Mouse (Mus musculus) brain, adult 2 months (tissue): ENCODE measurements at regions not wholly inside any gene's neighbourhood (a gene's known extent, or its start where the extent isn't known, plus 50 kb on each side); places are given as distances from the start of the nearest gene placed in this dataset.

ENCODE experiments used
- DNase-seq: peaks from one replicate; pipeline ENCODE4 v3.0.0; 2011; ENCODE audit warnings: low read depth, low spot score

DNA sequence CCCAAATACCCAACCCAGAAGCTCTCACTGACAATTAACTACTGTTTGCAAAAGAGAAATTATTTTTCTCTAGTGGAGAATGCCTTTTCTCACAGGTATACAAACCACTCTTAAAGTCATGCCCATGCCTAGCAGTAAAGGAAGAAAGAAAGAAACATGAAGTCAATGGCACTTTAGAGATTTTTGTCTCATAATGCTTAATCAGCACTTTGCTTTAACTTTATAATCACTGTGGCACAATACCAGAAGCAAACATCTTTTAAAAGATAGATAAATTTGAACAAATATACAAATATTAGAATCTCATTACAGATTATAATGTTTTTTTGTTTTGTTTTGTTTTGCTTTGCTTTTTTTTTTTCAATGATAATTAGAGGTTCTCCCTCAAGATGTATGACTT is 270.6 kb upstream of the 1700009N14Rik start:
- DNase-seq, result no peak

DNA sequence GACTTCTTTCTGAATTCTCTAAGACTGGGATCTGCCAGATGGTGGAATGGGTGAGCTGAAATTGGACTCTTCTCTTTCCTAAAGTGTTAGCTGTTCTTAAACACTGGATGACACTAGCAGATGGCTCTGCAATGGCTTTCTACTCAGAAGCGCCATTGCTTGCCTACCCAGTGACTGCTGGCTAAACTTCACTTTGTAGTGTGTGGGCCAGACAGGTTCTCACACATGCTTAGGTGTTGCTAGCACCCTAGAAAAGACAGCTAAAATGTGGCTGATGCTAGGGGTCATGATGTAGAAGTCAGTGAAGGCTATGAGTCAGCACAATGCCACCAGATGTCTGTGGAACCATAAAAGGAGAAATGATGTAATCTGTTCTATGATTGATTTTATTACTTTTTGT is 264.4 kb upstream of the 1700009N14Rik start:
- peak; percentile 74 for DNase-seq

DNA sequence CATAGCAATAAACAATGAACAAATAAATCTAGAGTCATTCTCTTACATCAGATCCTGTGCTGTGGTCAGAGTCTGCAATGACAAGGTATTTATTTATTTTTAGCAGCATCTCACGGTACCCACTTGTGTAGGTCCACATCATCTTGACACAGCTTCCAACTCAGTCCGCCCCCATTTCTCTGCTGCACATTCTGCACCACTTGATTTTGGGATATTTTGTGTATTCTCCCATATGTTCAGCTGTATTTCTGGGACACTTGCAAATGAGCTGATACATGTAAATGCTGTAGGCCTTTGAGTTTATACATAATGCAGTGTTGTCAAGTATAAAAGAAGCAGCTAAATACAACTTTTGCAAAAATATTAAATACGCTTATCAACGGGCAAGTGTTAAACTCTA is 250.9 kb upstream of the 1700009N14Rik start:
- peak; percentile 85 for DNase-seq

DNA sequence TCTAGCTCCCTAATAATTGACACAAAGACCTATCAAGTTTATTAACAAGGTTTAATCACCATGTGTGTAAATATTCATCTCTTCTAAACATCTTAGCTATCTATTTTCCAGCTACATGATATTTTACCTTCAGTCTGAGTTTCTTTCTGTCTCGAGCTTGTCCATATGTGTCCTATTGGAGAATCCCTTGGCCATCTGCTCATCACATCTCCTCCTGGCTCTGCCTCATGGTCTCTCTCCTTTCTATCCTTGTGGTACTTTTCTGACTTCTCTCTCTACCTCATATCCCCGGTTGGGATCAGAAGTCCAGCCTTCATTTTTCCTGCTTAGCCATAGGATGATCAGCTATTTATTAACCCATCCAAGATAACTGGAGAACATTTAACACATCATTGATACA is 239.5 kb upstream of the 1700009N14Rik start:
- peak; percentile 52 for DNase-seq
